Mouse (Mus musculus): ENCODE measurements around the gene 6430628N08Rik. TPM values are rescaled to one million over a fixed set of nuclear protein-coding genes. Genes with fewer than 3 reads are reported as not detected.

6430628N08Rik gene
- total RNA-seq, 2 experiments from 2014 or later, result not detected

DNA sequence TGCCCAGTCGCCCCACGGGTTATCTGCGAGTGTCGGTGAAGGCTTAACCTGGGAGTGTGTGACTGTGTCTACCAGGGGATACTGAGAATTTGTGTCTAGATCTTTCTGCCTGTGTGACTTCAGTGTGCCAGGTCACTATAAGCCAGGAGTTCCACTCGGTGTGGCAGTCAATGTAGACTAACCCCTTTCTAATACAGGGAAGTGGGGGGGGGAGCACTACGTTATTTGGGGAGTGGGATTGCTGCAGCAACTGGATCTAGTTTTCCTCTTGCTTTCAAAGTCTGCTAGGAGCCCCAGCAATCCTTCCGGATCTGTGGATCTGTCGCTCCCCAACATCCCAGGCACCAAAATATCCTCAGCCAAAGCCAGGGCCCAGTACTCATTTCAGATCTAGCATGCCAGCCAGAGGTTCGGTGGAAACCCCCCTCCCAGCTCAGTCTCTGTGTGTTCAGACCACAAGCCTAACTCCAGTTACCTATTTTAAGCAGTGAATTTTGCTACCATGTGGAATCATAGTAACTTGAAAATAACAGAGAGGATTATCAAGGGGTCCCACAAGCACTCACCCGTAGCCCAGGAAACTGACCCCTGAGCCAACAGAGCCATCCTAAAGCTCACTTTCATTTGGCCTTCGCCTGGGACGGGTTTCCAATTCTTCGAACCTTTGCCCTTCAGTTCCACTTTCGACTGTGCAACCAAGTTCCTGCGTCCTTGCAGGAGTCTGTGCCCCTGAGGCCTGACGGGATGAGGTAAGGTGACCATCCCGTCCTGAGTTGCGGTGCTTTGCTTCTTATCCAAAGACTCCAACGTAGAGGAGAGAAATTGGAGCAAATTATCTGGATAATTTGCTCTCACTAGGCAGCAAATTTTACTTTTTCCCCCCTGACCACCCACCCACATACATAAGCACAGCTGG lies 46.9 kb downstream of the 6430628N08Rik start:
- no peak for ATAC-seq (replicated peaks; ENCODE audit: low FRiP score, poor library complexity, severe bottlenecking)

DNA sequence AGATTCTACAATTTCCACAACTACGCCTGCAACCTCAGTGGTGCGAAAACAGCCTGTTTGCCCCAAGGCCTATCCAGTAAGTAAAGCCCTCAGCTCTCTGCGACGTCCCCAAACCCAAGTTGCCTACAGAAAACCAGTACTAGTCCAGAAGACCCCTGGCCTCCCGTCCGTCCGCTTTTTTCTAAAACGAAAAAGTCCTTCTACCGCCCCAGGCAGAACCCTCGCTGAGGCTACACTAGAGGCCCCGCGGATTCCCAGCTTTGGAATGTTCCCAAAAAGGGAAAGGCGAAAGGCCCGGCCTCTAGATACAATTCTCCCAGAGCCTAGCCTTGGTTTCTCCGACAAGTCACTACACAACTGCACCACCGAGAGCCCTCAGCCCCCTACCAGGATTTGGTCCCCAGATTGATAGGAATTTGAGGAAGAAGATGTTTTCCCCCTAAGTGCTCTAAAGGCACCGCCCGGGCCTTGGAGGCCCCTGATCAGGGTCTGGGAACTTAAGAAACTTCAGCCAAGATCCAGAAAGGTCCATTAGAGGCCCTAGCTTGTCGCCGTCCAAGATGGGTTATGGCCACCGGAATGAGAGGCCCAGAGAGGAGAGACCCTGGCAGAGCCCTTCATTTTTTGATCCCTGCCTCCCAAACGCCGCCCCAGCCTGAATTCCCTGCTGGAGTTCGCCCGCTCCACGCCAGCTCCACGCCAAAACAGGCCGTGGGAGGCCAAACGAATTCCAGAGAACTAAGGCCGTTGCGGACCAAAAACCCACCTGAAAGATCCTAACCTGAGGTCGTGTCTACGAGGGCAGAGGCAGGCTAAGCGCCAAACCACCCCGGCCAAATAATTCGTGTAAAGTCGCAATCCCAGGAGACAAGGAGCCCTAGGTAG lies 48.1 kb downstream of the 6430628N08Rik start:
- no peak for ATAC-seq (replicated peaks; ENCODE audit: low FRiP score, poor library complexity, severe bottlenecking)

DNA sequence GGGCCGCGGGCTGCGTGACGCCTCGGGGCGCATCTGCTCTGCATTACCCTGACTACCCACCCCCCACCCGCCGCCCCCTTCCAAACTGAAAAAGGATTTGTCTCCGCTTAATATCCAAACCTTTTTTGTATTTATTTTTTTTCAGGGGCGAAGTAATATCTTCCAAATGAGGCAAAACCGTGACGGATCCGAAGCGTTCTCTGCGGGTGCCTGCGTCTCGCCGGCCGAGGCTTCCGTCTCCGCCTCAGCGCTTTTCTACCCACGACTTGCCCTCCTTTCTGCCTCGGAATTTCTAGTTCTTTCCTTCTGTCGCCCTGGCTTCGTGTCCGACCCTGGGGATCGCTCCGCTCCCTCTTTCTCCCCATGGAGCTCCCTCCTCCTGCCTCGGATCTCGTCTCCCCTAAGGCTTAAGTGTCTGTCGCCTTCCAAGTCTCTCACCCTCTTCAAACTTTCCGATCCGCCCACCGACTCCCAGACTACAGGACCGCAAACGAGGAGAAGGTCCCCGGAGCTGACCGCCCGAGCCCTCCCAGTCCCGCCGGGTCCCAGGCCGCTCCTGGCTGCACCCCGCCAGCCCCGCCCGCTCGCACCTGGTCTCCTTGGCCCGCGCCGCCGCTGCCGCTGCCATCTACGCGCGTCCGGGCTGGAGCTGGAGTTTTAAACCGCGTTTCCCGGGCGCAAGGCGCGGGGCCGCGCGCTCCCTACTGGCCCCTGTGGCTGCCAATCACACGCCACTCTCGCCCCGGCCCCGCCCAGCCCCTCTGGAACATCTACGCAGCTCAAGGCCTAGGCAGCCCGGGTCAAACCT lies 49.0 kb downstream of the 6430628N08Rik start, which contains the start of gene Dmbx1:
Gene Dmbx1 (minus strand): TSS at position 632 of the 808 bp plus-strand sequence.
- ATAC-seq (replicated peaks; ENCODE audit: low FRiP score, poor library complexity, severe bottlenecking), result no peak

DNA sequence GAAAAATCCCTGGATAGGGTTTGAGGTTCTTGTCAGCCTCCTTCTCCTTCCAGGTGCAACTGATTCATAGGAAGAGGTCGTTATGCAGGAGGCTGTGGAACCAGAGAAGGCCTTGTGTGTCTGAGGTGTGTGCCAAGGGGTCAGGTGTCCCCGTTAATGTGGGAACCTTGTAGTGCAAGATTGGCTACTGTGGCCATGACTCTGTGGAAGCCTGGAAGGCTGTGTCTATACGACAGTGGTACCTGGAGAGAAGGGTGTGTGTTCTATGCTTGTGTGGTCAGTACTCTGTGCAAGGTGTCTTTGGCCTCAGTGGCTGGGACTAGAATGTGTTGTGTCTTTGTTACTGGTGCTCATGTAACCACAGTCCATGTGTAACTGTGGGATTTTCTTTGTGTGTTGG lies 50.2 kb downstream of the 6430628N08Rik start:
- ATAC-seq (replicated peaks; ENCODE audit: low FRiP score, poor library complexity, severe bottlenecking), result no peak

DNA sequence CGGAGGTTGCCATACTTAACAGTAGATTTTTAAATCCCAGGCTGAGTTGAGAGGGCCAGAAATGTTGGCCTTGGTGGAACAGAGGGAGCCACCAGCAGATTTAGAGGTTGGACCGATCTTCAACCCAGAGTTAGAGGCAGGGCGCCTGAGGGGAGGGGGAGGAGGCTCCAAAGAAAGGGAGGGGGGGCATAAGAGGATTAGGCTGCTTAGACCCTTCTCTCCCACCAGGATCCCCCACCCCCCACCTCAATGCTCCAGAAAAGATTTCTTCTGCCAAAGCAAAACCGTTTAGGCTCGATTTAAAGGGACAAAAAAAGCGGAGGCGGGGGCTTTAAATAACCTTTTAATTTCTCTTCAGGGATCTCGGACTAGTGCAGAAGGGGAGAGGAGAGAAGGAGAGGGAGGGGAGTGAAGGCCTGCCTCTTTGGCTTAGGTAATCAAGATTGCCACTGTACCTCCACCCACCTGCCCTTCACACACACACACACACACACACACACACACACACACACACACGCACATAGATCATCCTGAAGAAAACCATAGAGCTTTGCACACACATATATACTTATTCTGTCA lies 50.9 kb downstream of the 6430628N08Rik start:
- ATAC-seq (replicated peaks; ENCODE audit: low FRiP score, poor library complexity, severe bottlenecking), result no peak

DNA sequence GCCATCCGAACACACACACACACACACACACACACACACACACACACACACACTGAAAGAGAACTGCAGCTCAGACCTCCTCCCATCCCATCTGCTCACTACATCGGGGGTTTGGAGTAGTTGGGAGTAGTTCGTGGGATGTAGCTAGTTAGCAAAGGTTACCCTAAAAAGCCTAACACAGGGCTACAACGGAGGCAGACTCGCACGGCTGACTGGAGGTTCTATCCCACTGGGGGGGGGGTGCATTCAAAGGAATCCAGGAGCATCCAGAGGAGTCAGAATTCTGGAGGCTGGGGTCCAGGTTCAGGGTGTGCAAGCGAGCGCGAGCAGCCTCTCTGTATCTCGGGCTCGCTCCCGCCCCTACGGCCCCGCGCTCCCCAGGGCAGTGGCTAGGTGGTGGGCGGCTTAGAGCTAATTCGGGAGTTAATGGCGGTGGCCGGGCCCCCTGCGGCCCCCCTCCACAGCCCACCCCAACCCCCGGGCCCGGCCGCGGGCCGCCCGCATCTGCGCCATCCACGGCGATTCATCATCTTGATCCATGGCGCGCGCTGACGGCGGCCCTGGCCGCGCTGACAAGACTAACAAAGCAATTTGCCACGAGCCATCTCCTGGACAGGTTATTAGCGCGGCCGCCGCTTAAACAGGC lies 53.3 kb downstream of the 6430628N08Rik start:
- ATAC-seq (replicated peaks; ENCODE audit: low FRiP score, poor library complexity, severe bottlenecking), result no peak

Other genes with a start within 250 kb of the 6430628N08Rik start
- not detected in 2 replicates for gene Cyp4b1, start 242.9 kb upstream of the 6430628N08Rik start, total RNA-seq (2015; ENCODE audit: low replicate concordance)
- not detected in 2 replicates for gene Cyp4b1, start 242.9 kb upstream of the 6430628N08Rik start, total RNA-seq (2017; ENCODE audit: low replicate concordance)
- gene Efcab14, start 152.9 kb upstream of the 6430628N08Rik start, total RNA-seq (2015; ENCODE audit: low replicate concordance), result 29.9 and 33.4 TPM in 2 replicates
- gene Efcab14, start 152.9 kb upstream of the 6430628N08Rik start, total RNA-seq (2017; ENCODE audit: low replicate concordance), result 12.7 and 27.6 TPM in 2 replicates
- not detected in 2 replicates for gene Tex38, start 109.6 kb upstream of the 6430628N08Rik start, total RNA-seq (2015; ENCODE audit: low replicate concordance)
- not detected in 2 replicates for gene Tex38, start 109.6 kb upstream of the 6430628N08Rik start, total RNA-seq (2017; ENCODE audit: low replicate concordance)
- 2.7 and 10.9 TPM in 2 replicates for gene Atpaf1, start 105.9 kb upstream of the 6430628N08Rik start, total RNA-seq (2015; ENCODE audit: low replicate concordance)
- 1.4 and 2.3 TPM in 2 replicates for gene Atpaf1, start 105.9 kb upstream of the 6430628N08Rik start, total RNA-seq (2017; ENCODE audit: low replicate concordance)
- 2.5 and 3.8 TPM in 2 replicates for gene Mob3c, start 62.6 kb upstream of the 6430628N08Rik start, total RNA-seq (2015; ENCODE audit: low replicate concordance)
- gene Mob3c, start 62.6 kb upstream of the 6430628N08Rik start, total RNA-seq (2017; ENCODE audit: low replicate concordance), result 4.6 and 4.7 TPM in 2 replicates
- 31.8 and 64.2 TPM in 2 replicates for gene Mknk1, start 51.5 kb upstream of the 6430628N08Rik start, total RNA-seq (2015; ENCODE audit: low replicate concordance)
- gene Mknk1, start 51.5 kb upstream of the 6430628N08Rik start, total RNA-seq (2017; ENCODE audit: low replicate concordance), result 85.6 and 115 TPM in 2 replicates
- not detected in 2 replicates for gene Kncn, start 6.3 kb upstream of the 6430628N08Rik start, total RNA-seq (2015; ENCODE audit: low replicate concordance)
- not detected in 2 replicates for gene Kncn, start 6.3 kb upstream of the 6430628N08Rik start, total RNA-seq (2017; ENCODE audit: low replicate concordance)
- not detected in 2 replicates for gene Dmbx1, start 49.3 kb downstream of the 6430628N08Rik start, total RNA-seq (2015; ENCODE audit: low replicate concordance)
- gene Dmbx1, start 49.3 kb downstream of the 6430628N08Rik start, total RNA-seq (2017; ENCODE audit: low replicate concordance), result not detected in 2 replicates
- gene Faah, start 127.3 kb downstream of the 6430628N08Rik start, total RNA-seq (2015; ENCODE audit: low replicate concordance), result 2.1 TPM in 1 of 2 replicates, not detected in the other
- 1.3 TPM in 1 of 2 replicates, not detected in the other for gene Faah, start 127.3 kb downstream of the 6430628N08Rik start, total RNA-seq (2017; ENCODE audit: low replicate concordance)
- 2.5 and 2.9 TPM in 2 replicates for gene Nsun4, start 163.2 kb downstream of the 6430628N08Rik start, total RNA-seq (2015; ENCODE audit: low replicate concordance)
- 0.43 and 1.1 TPM in 2 replicates for gene Nsun4, start 163.2 kb downstream of the 6430628N08Rik start, total RNA-seq (2017; ENCODE audit: low replicate concordance)
- gene Uqcrh, start 184.4 kb downstream of the 6430628N08Rik start, total RNA-seq (2015; ENCODE audit: low replicate concordance), result 197 and 223 TPM in 2 replicates
- gene Uqcrh, start 184.4 kb downstream of the 6430628N08Rik start, total RNA-seq (2017; ENCODE audit: low replicate concordance), result 191 and 235 TPM in 2 replicates
- 3.5 and 9.0 TPM in 2 replicates for gene Lrrc41, start 184.6 kb downstream of the 6430628N08Rik start, total RNA-seq (2015; ENCODE audit: low replicate concordance)
- 1.3 and 3.3 TPM in 2 replicates for gene Lrrc41, start 184.6 kb downstream of the 6430628N08Rik start, total RNA-seq (2017; ENCODE audit: low replicate concordance)
- gene Rad54l, start 233.0 kb downstream of the 6430628N08Rik start, total RNA-seq (2015; ENCODE audit: low replicate concordance), result 7.7 and 8.1 TPM in 2 replicates
- 14.8 and 16.8 TPM in 2 replicates for gene Rad54l, start 233.0 kb downstream of the 6430628N08Rik start, total RNA-seq (2017; ENCODE audit: low replicate concordance)
- 0.63 and 7.9 TPM in 2 replicates for gene Pomgnt1, start 233.2 kb downstream of the 6430628N08Rik start, total RNA-seq (2015; ENCODE audit: low replicate concordance)
- gene Pomgnt1, start 233.2 kb downstream of the 6430628N08Rik start, total RNA-seq (2017; ENCODE audit: low replicate concordance), result 2.2 and 6.8 TPM in 2 replicates